Mouse (Mus musculus) hindbrain, embryonic 12.5 days (tissue): ENCODE measurements around the gene Itprid1. TPM values are rescaled to one million over a fixed set of nuclear protein-coding genes. Genes with fewer than 3 reads are reported as not detected.

Experiments used
- ATAC-seq: fragments of 200-750 bp; cut with Nextera tagmentation; 2 replicates; pipeline ENCODE4 v1.8.0; 2017; ENCODE audit warnings: moderate TSS enrichment; ENCODE audit not compliant: low FRiP score
- H3K27ac ChIP-seq: fragments of 300-500 bp; sonication (generic); 2 replicates; pipeline ENCODE4 v1.5.1; 2016; ENCODE audit warnings: mild to moderate bottlenecking
- H3K27me3 ChIP-seq: fragments of 300-500 bp; sonication (generic); 2 replicates; pipeline ENCODE4 v1.6.1; 2016; ENCODE audit warnings: mild to moderate bottlenecking
- H3K36me3 ChIP-seq: fragments of 300-500 bp; sonication (generic); 2 replicates; pipeline ENCODE4 v1.6.1; 2016; ENCODE audit warnings: mild to moderate bottlenecking
- H3K4me1 ChIP-seq: fragments of 300-500 bp; sonication (generic); 2 replicates; pipeline ENCODE4 v1.6.1; 2016
- H3K4me2 ChIP-seq: fragments of 300-500 bp; sonication (generic); replicated peaks from 2 replicates; pipeline ENCODE4 v1.6.1; 2016; ENCODE audit warnings: mild to moderate bottlenecking
- H3K4me3 ChIP-seq: fragments of 300-500 bp; sonication (generic); 2 replicates; pipeline ENCODE4 v1.5.1; 2016; ENCODE audit warnings: mild to moderate bottlenecking
- H3K9ac ChIP-seq: fragments of 300-500 bp; sonication (generic); 2 replicates; pipeline ENCODE4 v1.6.1; 2016; ENCODE audit warnings: mild to moderate bottlenecking, moderate library complexity
- H3K9me3 ChIP-seq: fragments of 300-500 bp; sonication (generic); replicated peaks from 2 replicates; pipeline ENCODE4 v1.6.1; 2016; ENCODE audit warnings: mild to moderate bottlenecking
- WGBS: fragments of 180-500 bp; shearing (Covaris S2); methylation state at CpG from one replicate; pipeline ENCODE4 v1.1.7; 2016; 5-methylcytosine and 5-hydroxymethylcytosine counted together
- polyA plus RNA-seq: library from polyadenylated mRNA; unstranded; fragments of >200 nt; fragmentation: Nextera tagmentation; extraction: Ambion mirVana; gene quantifications from 2 replicates; pipeline ENCODE4 v1.2.1, GENCODE M21; 2016

Itprid1 gene
- polyA plus RNA-seq, 1 experiment from 2014 or later = 0.13 TPM

GRCm38 (mm10) chr6:55919206-55919605, 82.5 kb downstream of the Itprid1 start:
- Histone ChIP-seq H3K4me2 (no peak overlapping the region), H3K4me1 (peaks cover 7% of the 10 kb centered on the region; the same call in 1 of the 2 replicates)

GRCm38 (mm10) chr6:55920282-55920720, 83.6 kb downstream of the Itprid1 start:
- WGBS = 51% methylated on average over 3 of the region's 3 CpGs
- H3K27ac ChIP-seq = peak overlapping the region; percentile 52; the same call in 1 of the 2 replicates

More at GRCm38 (mm10) chr6:55919206-55919605, 82.5 kb downstream of the Itprid1 start:
- no peak overlapping the region for H3K9ac ChIP-seq
- no peaks in the 10 kb centered on the region for H3K36me3 ChIP-seq
- H3K27me3 ChIP-seq = no peaks in the 10 kb centered on the region
- H3K4me3 ChIP-seq = no peak overlapping the region
- 86% methylated on average over 5 of the region's 5 CpGs for WGBS
- no peak for ATAC-seq
- no peaks in the 10 kb centered on the region for H3K9me3 ChIP-seq
- H3K27ac ChIP-seq = no peak overlapping the region

GRCm38 (mm10) chr6:55920866-55921630, 84.4 kb downstream of the Itprid1 start:
- no peaks in the 10 kb centered on the region for H3K27me3 ChIP-seq
- peak; percentile 63; the same call in 1 of the 2 replicates for ATAC-seq
- no peaks in the 10 kb centered on the region for H3K9me3 ChIP-seq
- no peak overlapping the region for H3K4me2 ChIP-seq
- peak overlapping the region; percentile 52; the same call in 1 of the 2 replicates for H3K27ac ChIP-seq
- H3K36me3 ChIP-seq = no peaks in the 10 kb centered on the region
- peaks cover 7% of the 10 kb centered on the region; the same call in 1 of the 2 replicates for H3K4me1 ChIP-seq
- H3K4me3 ChIP-seq = no peak overlapping the region
- H3K9ac ChIP-seq = no peak overlapping the region
- WGBS = 63% methylated on average over 4 of the region's 4 CpGs

More at GRCm38 (mm10) chr6:55920282-55920720, 83.6 kb downstream of the Itprid1 start:
- Histone ChIP-seq H3K27me3 (no peaks in the 10 kb centered on the region), H3K36me3 (no peaks in the 10 kb centered on the region), H3K4me1 (peaks cover 7% of the 10 kb centered on the region; the same call in 1 of the 2 replicates), H3K4me3 (no peak overlapping the region), H3K4me2 (0 out of 2 replicates have a peak overlapping the region, but pooled peaks have one; percentile 17), H3K9ac (no peak overlapping the region), H3K9me3 (no peaks in the 10 kb centered on the region)
- ATAC-seq = peak; percentile 82

DNA sequence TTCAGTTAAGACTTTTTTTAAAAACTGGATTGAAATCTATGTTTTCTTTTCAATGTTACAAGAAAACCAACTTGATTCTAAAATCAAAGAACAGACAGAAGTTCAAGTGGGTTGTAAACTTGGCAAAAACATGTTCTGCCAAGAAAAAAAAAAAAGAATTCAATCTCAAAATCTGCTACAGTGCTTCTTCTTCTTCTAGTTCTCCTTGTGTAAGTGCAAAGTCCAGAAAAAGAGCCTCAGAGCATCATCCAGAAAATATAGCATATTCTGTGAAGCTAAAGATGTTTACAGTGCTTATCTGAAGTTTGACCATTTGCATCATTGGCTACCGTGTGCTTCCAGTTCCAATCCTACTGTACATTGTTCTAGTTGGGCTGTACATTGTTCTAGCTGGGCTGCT, 108.0 kb downstream of the Itprid1 start:
- no peak overlapping the region for H3K4me2 ChIP-seq
- no peak overlapping the region for H3K9ac ChIP-seq
- ATAC-seq = no peak
- no peaks in the 10 kb centered on the region for H3K9me3 ChIP-seq
- H3K27me3 ChIP-seq = no peaks in the 10 kb centered on the region
- H3K36me3 ChIP-seq = no peaks in the 10 kb centered on the region
- H3K4me1 ChIP-seq = no peaks in the 10 kb centered on the region
- H3K4me3 ChIP-seq = no peak overlapping the region
- 92% methylated on average over 1 of the region's 1 CpGs for WGBS
- H3K27ac ChIP-seq = no peak overlapping the region

DNA sequence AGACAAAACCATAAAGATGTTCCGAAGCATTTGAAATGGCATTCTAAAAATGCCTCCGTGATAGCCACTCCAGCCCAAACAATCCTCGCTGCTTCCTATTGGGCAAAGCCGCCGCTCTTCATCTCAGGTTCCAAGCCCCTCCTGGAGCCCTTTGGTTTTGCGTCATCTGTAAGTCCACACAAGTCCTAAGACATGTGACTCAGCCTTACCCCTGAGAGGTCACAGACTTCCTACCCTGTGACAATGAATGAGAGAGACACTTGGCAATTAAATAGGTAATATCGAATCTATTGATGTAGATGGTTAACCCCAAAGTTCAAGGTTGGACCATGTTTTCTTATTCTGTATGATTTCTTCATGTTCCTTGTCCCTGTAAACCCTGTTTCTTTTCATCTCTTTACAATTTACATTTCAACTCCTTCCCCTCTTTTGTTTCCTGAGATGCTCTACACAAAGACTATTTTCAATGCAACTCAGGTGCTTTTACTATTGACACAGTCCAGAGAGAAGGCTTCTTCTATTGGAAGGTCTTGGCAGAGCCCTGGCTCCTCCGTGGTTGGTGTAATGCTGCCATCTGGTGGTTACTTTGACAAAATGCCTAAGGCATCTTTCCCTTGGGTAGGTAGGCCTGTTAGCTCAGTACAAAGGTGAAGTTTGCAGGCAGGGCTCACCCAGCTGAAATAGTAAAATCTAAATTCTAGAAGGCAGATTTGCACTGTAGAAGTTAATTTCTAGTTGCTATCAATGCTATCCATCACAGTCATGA, 113.8 kb downstream of the Itprid1 start:
- peak; percentile 91 for ATAC-seq
- H3K4me2 ChIP-seq = no peak overlapping the region

DNA sequence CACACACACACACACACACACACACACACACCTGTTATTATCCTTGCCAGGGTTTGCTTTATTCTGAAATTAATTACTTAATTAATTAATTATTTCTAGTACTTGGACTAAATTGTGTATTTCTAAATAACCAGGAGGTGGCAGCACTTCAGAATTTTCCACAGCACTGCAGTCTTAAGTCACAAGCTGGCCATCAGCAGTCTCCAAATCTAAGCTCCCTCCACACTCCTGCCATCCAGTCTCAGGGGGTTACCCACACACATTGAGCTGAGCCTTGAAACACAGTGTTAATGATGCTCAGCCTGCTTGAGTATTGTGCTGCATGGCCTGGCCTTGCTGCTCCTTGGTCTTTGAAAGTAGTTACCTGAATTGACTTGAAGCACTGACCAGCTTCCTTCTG, 136.3 kb downstream of the Itprid1 start:
- Histone ChIP-seq H3K27me3 (no peaks in the 10 kb centered on the region), H3K9ac (no peak overlapping the region), H3K4me1 (0 out of 2 replicates have a peak, but pooled peaks cover 2% of the 10 kb centered on the region), H3K4me3 (no peak overlapping the region), H3K4me2 (no peak overlapping the region), H3K36me3 (no peaks in the 10 kb centered on the region), H3K27ac (no peak overlapping the region), H3K9me3 (no peaks in the 10 kb centered on the region)
- 0 out of 2 replicates have a peak, but pooled peaks have one; percentile 63 for ATAC-seq

More for the DNA sequence above, 113.8 kb downstream of the Itprid1 start:
- H3K27me3 ChIP-seq = no peaks in the 10 kb centered on the region
- no peak overlapping the region for H3K4me3 ChIP-seq
- H3K9ac ChIP-seq = no peak overlapping the region
- no peaks in the 10 kb centered on the region for H3K36me3 ChIP-seq
- WGBS = 72% methylated on average over 8 of the region's 8 CpGs
- no peak overlapping the region for H3K27ac ChIP-seq
- no peaks in the 10 kb centered on the region for H3K9me3 ChIP-seq
- H3K4me1 ChIP-seq = no peaks in the 10 kb centered on the region

GRCm38 (mm10) chr6:55979766-55980165, 143.1 kb downstream of the Itprid1 start:
- WGBS = 90% methylated on average over 2 of the region's 2 CpGs
- Histone ChIP-seq H3K4me1 (no peaks in the 10 kb centered on the region), H3K27ac (no peak overlapping the region), H3K27me3 (no peaks in the 10 kb centered on the region), H3K9ac (no peak overlapping the region), H3K4me2 (no peak overlapping the region), H3K36me3 (no peaks in the 10 kb centered on the region), H3K4me3 (no peak overlapping the region), H3K9me3 (no peaks in the 10 kb centered on the region)
- no peak for ATAC-seq

GRCm38 (mm10) chr6:56008711-56009110, 172.0 kb downstream of the Itprid1 start:
- Histone ChIP-seq H3K4me2 (no peak overlapping the region), H3K27ac (no peak overlapping the region), H3K4me3 (no peak overlapping the region), H3K9ac (no peak overlapping the region), H3K27me3 (no peaks in the 10 kb centered on the region), H3K36me3 (no peaks in the 10 kb centered on the region), H3K9me3 (no peaks in the 10 kb centered on the region), H3K4me1 (no peaks in the 10 kb centered on the region)
- 70% methylated on average over 4 of the region's 4 CpGs for WGBS
- no peak for ATAC-seq

GRCm38 (mm10) chr6:56012384-56012783, 175.7 kb downstream of the Itprid1 start:
- Histone ChIP-seq H3K27me3 (no peaks in the 10 kb centered on the region), H3K4me1 (peaks cover 5% of the 10 kb centered on the region), H3K27ac (no peak overlapping the region), H3K36me3 (no peaks in the 10 kb centered on the region), H3K4me2 (no peak overlapping the region), H3K9ac (no peak overlapping the region), H3K4me3 (no peak overlapping the region), H3K9me3 (no peaks in the 10 kb centered on the region)
- no peak for ATAC-seq
- WGBS = 71% methylated on average over 5 of the region's 5 CpGs

DNA sequence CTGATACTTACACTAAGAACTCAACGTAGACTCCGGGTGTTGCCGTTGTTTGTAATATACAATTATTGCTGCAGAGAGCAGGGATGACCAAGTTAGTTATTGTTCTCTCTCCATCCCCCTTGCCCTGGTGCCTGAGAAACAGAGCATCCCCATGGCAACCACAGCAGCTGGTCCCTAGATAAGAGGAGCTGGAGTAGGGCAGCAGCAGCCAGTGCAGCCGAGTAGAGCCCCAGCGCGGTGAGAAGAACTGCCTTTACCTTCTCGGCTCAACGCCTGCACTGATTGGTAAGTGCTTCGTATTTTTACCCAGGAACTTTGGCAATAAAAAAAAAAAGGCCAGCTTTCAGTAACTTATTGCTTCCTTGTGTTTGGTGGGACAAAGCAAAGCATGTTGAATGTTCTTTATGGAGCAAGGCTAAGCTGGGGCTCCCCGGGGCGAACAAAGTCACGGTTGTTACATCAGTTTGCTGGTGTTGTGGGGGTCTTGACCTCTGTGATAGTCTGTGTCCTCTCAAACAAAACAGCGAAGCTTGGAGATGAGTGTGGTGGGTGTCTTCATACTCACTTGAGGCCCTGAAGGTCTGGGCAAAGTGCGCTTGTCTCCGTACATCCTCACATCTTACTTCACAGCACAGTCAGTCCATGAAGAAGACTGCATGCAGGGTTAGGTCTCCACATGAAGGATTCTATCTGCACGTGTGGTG, 180.7 kb downstream of the Itprid1 start, which contains the start of gene Ppp1r17:
TSS of gene Ppp1r17 (plus strand) at position 207 of the 704 bp plus-strand sequence.
- Histone ChIP-seq H3K27me3 (no peaks in the 10 kb centered on the region; the same call in 1 of the 2 replicates), H3K9me3 (no peaks in the 10 kb centered on the region), H3K4me1 (peaks cover 12% of the 10 kb centered on the region), H3K9ac (no peak within 1 kb of the TSS), H3K4me3 (peak within 1 kb of the TSS; percentile 10; the same call in 1 of the 2 replicates), H3K27ac (no peak within 1 kb of the TSS), H3K36me3 (no peaks in the 10 kb centered on the region), H3K4me2 (peak within 1 kb of the TSS; percentile 29)
- WGBS = 39% methylated on average over 16 of the region's 16 CpGs
- peak; percentile 91 for ATAC-seq

DNA sequence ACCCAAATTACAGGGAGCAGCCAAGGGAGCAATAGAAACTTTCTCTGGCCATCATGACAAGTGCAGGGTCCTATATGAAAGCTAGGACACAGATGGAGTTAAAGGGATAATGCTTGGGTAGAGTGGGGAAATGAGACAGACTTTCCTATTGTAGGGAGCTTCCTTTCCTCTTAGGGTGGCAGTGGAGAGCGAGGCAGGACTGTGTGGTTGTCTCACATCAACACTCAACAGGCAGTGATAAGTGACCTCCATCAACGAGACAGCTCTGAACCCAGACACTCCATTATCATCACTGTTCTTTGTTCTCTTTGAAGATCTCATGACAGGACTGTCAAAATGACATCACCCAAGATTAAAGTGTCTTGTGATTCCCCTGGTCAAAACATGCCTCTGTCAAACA, 182.9 kb downstream of the Itprid1 start:
- Histone ChIP-seq H3K9me3 (no peaks in the 10 kb centered on the region), H3K36me3 (no peaks in the 10 kb centered on the region), H3K27ac (no peak overlapping the region), H3K9ac (no peak overlapping the region), H3K4me2 (no peak overlapping the region), H3K4me3 (no peak overlapping the region), H3K4me1 (peaks cover 16% of the 10 kb centered on the region), H3K27me3 (no peaks in the 10 kb centered on the region; the same call in 1 of the 2 replicates)
- WGBS = 58% methylated on average over 2 of the region's 2 CpGs
- no peak for ATAC-seq

- 65% methylated on average over 2 of the region's 2 CpGs for WGBS
- no peak for ATAC-seq
- no peak overlapping the region for H3K9ac ChIP-seq
- H3K4me2 ChIP-seq = no peak overlapping the region
- no peak overlapping the region for H3K27ac ChIP-seq
- no peaks in the 10 kb centered on the region for H3K9me3 ChIP-seq
- H3K36me3 ChIP-seq = no peaks in the 10 kb centered on the region
- H3K27me3 ChIP-seq = no peaks in the 10 kb centered on the region
- H3K4me3 ChIP-seq = no peak overlapping the region
- H3K4me1 ChIP-seq = peaks cover 7% of the 10 kb centered on the region; the same call in 1 of the 2 replicates
Measured at GRCm38 (mm10) chr6:56025533-56025932, 188.8 kb downstream of the Itprid1 start.
